Comparison of ENCODE assay signal across 37 mouse cellular contexts in genomic region chr2:149872496-149872895, GRCm38 (mm10). TPM values are rescaled to one million over a fixed set of nuclear protein-coding genes. Genes with fewer than 3 reads are reported as not detected.
A peak's percentile ranks its signal among the peaks of the same experiment; 100 is the strongest.
DNase-seq lines count a peak whose midpoint lies in the region; ATAC-seq and TF ChIP-seq lines count a peak whose summit lies in the region.
"Had no signal": no experiment of that assay in that cellular context is flagged by ENCODE, and none has a peak within 500 bp of the region (broad histone marks: within the 10 kb centered on the region; RNA-seq: fewer than 3 reads in every experiment).

No protein-coding gene starts in this region.

- no peak overlapping the region for H3K4me3 ChIP-seq in hindbrain, postnatal 0 days (ENCODE audit: low read length)
- H3K4me3 ChIP-seq: embryonic facial prominence, embryonic 12.5 days; heart, adult 2 months; heart, embryonic 12.5 days; hindbrain, embryonic 13.5 days; limb, embryonic 12.5 days; liver, embryonic 15.5 days; lung, embryonic 15.5 days; midbrain, embryonic 10.5 days; midbrain, embryonic 15.5 days; neural tube, embryonic 15.5 days had no signal

- H3K36me3 ChIP-seq in hindbrain, postnatal 0 days (ENCODE audit: insufficient read depth, low read length), result no peaks in the 10 kb centered on the region
- H3K36me3 ChIP-seq: embryonic facial prominence, embryonic 12.5 days; heart, embryonic 12.5 days; hindbrain, embryonic 13.5 days; limb, embryonic 12.5 days; liver, embryonic 15.5 days; lung, embryonic 15.5 days; midbrain, embryonic 10.5 days; midbrain, embryonic 15.5 days; neural tube, embryonic 15.5 days had no signal

- H3K9ac ChIP-seq in hindbrain, postnatal 0 days (replicated peaks; ENCODE audit: low read length), result no peak overlapping the region
- H3K9ac ChIP-seq: embryonic facial prominence, embryonic 12.5 days; heart, embryonic 12.5 days; hindbrain, embryonic 13.5 days; limb, embryonic 12.5 days; liver, embryonic 15.5 days; lung, embryonic 15.5 days; midbrain, embryonic 15.5 days; neural tube, embryonic 15.5 days had no signal

- no peak for TF ChIP-seq CTCF in hindbrain, postnatal 0 days (IDR thresholded peaks at IDR 0.05; ENCODE audit: low read depth)

- H3K4me2 ChIP-seq in hindbrain, postnatal 0 days (ENCODE audit: low read depth, low read length), result no peak overlapping the region
- H3K4me2 ChIP-seq: embryonic facial prominence, embryonic 12.5 days; heart, embryonic 12.5 days; hindbrain, embryonic 13.5 days; limb, embryonic 12.5 days; liver, embryonic 15.5 days; lung, embryonic 15.5 days; midbrain, embryonic 15.5 days; neural tube, embryonic 15.5 days had no signal

- H3K27ac ChIP-seq in hindbrain, postnatal 0 days, result no peak overlapping the region
- H3K27ac ChIP-seq: embryonic facial prominence, embryonic 12.5 days; heart, adult 2 months; hindbrain, embryonic 13.5 days; limb, embryonic 12.5 days; liver, embryonic 15.5 days; lung, embryonic 15.5 days; midbrain, embryonic 10.5 days; midbrain, embryonic 15.5 days; neural tube, embryonic 15.5 days had no signal

- H3K4me1 ChIP-seq in hindbrain, postnatal 0 days (ENCODE audit: insufficient read depth, low read length), result no peaks in the 10 kb centered on the region
- H3K4me1 ChIP-seq: embryonic facial prominence, embryonic 12.5 days; heart, embryonic 12.5 days; limb, embryonic 12.5 days; liver, embryonic 15.5 days; lung, embryonic 15.5 days; midbrain, embryonic 10.5 days; midbrain, embryonic 15.5 days had no signal

- no peaks in the 10 kb centered on the region for H3K27me3 ChIP-seq in hindbrain, postnatal 0 days (ENCODE audit: insufficient read depth, low read length)
- H3K27me3 ChIP-seq: embryonic facial prominence, embryonic 12.5 days; heart, embryonic 12.5 days; hindbrain, embryonic 13.5 days; limb, embryonic 12.5 days; liver, embryonic 15.5 days; lung, embryonic 15.5 days; midbrain, embryonic 15.5 days; neural tube, embryonic 15.5 days had no signal

- intact Hi-C loops in left cerebral cortex, postnatal 14 days (cut with DNase I), result loop anchor here (5.0 kb wide), 1 partner anchor 105 kb away; no protein-coding TSS in a partner anchor
- intact Hi-C loops in left cerebral cortex, postnatal 25 days (cut with DNase I), result loop anchor here (2.0 kb wide), 4 partner anchors 42 to 330 kb away; partner anchors contain the start of gene C530025M09Rik

- DNase-seq in heart, adult 11 months, result peak; percentile 11
- no peak for DNase-seq in heart, adult 18-20 months
- DNase-seq in left cerebral cortex, postnatal 14 days (ENCODE audit: low spot score in 2 of 2), result peak; percentile 23 to 40
- DNase-seq in left cerebral cortex, adult 11 months (ENCODE audit: low spot score), result no peak
- DNase-seq in brain, adult 2 months (ENCODE audit: low read depth, low spot score), result peak; percentile 75
- DNase-seq in left cerebral cortex, postnatal 25 days (ENCODE audit: low spot score in 2 of 2), result peak; percentile 19 to 79
- no peak for DNase-seq in hindbrain, postnatal 0 days (ENCODE audit: low spot score)
- DNase-seq: B cell, adult 2 months; cerebellum, adult 9-11 months; embryo, embryonic 11 days; gastrocnemius, postnatal 25 days; heart, adult 2 months; heart, postnatal 4 days; kidney, adult 9 months; kidney, postnatal 10 days; spleen, adult 18-20 months; thymus, adult 18-20 months; thymus, postnatal 25 days had no signal

- 83% methylated on average over 4 of the region's 4 CpGs for WGBS in hindbrain, postnatal 0 days

- ATAC-seq in hindbrain, postnatal 0 days, result no peak
- ATAC-seq: forebrain, embryonic 14.5 days; intestine, postnatal 0 days; midbrain, embryonic 15.5 days had no signal

- no peaks in the 10 kb centered on the region for H3K9me3 ChIP-seq in hindbrain, postnatal 0 days (ENCODE audit: low read length)
- H3K9me3 ChIP-seq: embryonic facial prominence, embryonic 12.5 days; heart, embryonic 12.5 days; hindbrain, embryonic 13.5 days; limb, embryonic 12.5 days; liver, embryonic 15.5 days; lung, embryonic 15.5 days; midbrain, embryonic 10.5 days; midbrain, embryonic 15.5 days; neural tube, embryonic 15.5 days had no signal

RNA-seq across cellular contexts. Expression of gene C530025M09Rik, which starts 41.5 kb away (rescaled TPM):
- total RNA-seq in heart, adult 18-20 months (2021), result not detected
- total RNA-seq in left cerebral cortex, postnatal 14 days (2021), result 1 to 10 TPM; 2.1 to 3.7 TPM
- 1 to 10 TPM; 1.6 to 3.6 TPM for total RNA-seq in left cerebral cortex, postnatal 25 days (2021)
- total RNA-seq in hindbrain, postnatal 0 days (2014; rRNA removed), result not detected in 2 replicates
- 1.9 and 2.1 TPM in 2 replicates for polyA plus RNA-seq in hindbrain, postnatal 0 days (2015; fragmentation: Nextera tagmentation; extraction: Ambion mirVana)
- total RNA-seq: adrenal gland, adult 18-20 months; adrenal gland, postnatal 36 days; gastrocnemius, adult 18-20 months; gastrocnemius, postnatal 25 days; heart, adult 2 months; heart, postnatal 4 days; liver, adult 2 months; megakaryocyte progenitor cell, adult 5-6 weeks had no signal
- polyA plus RNA-seq: heart, adult 2 months; heart, postnatal 0 days; large intestine, adult 2 months; liver, adult 2 months; liver, embryonic 15.5 days; stomach, embryonic 16.5 days had no signal

RNA-seq across cellular contexts. Expression of gene Syndig1, which starts 43.5 kb away (rescaled TPM):
- under 1 TPM in 1 of 2 experiments, not detected in 1; 0.32 TPM for total RNA-seq in heart, adult 18-20 months (2021)
- total RNA-seq in left cerebral cortex, postnatal 14 days (2021), result 10 to 100 TPM; 58.4 to 86.1 TPM
- total RNA-seq in left cerebral cortex, postnatal 25 days (2021), result 10 to 100 TPM; 59.0 to 74.8 TPM
- total RNA-seq in hindbrain, postnatal 0 days (2014; rRNA removed), result 45.5 and 51.1 TPM in 2 replicates
- 38.3 and 39.2 TPM in 2 replicates for polyA plus RNA-seq in hindbrain, postnatal 0 days (2015; fragmentation: Nextera tagmentation; extraction: Ambion mirVana)
- total RNA-seq: gastrocnemius, adult 18-20 months; gastrocnemius, postnatal 25 days; liver, adult 2 months; megakaryocyte progenitor cell, adult 5-6 weeks had no signal
- polyA plus RNA-seq: liver, adult 2 months had no signal

Comparison
In these comparisons a context has a peak if more than half of its experiments do, and no peak if none do; other contexts are left out.
1. DNase-seq: peak in heart, adult 11 months (single experiment), left cerebral cortex, postnatal 14 days (2 of 2), brain, adult 2 months (single experiment) and left cerebral cortex, postnatal 25 days (2 of 2); none in heart, adult 18-20 months (0 of 2), left cerebral cortex, adult 11 months (single experiment) and hindbrain, postnatal 0 days (single experiment).
2. RNA of gene Syndig1, which starts 43.5 kb away (total RNA-seq): 58.4 to 86.1 TPM in left cerebral cortex, postnatal 14 days, 59.0 to 74.8 TPM in left cerebral cortex, postnatal 25 days and 45.5 to 51.1 TPM in hindbrain, postnatal 0 days; 0.32 TPM in heart, adult 18-20 months; every median in the first group is over 10 times any median in the second.